Mouse (Mus musculus): ENCODE data around the gene Lcn5. TPM values are rescaled to one million over a fixed set of nuclear protein-coding genes. Genes with fewer than 3 reads are reported as not detected.
A peak's percentile ranks its signal among the peaks of the same experiment; 100 is the strongest.
"Not testable (repeated sequence)": the region's sequence is repeated elsewhere in the genome, so short reads cannot be mapped to it uniquely, and the experiment has no call there.

The Lcn5 gene
- polyA plus RNA-seq, 1 experiment from 2014 or later = not detected

DNA sequence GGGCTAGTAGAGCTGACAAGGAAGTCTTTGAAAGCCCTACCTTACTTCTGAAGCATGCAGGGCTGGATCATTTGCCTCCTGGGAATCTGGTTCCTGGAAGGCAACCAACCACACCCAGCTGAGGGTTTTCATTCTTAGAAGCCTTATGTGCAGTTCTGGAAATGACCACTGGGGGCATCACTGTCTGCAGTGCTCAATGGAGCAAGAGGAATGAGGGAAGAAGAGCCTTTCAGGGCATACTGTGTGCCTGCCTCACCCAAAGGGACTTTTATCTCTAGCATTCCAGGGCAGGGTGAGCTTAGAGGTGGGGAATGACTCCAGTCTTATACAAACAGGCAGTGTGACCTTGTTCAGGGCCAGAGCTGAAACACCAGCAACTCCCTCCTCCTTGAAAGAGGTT is 36.9 kb downstream of the Lcn5 start:
- no peaks in the 10 kb centered on the region for H3K4me1 ChIP-seq (replicated peaks)
- no peaks in the 10 kb centered on the region for H3K36me3 ChIP-seq
- no peak overlapping the region for H3K4me3 ChIP-seq
- DNase-seq (ENCODE audit: low spot score) = peak; percentile 61
- no peak overlapping the region for H3K27ac ChIP-seq
- H3K27me3 ChIP-seq (ENCODE audit: insufficient read depth, poor library complexity, severe bottlenecking) = no peaks in the 10 kb centered on the region
- H3K9me3 ChIP-seq = no peaks in the 10 kb centered on the region

DNA sequence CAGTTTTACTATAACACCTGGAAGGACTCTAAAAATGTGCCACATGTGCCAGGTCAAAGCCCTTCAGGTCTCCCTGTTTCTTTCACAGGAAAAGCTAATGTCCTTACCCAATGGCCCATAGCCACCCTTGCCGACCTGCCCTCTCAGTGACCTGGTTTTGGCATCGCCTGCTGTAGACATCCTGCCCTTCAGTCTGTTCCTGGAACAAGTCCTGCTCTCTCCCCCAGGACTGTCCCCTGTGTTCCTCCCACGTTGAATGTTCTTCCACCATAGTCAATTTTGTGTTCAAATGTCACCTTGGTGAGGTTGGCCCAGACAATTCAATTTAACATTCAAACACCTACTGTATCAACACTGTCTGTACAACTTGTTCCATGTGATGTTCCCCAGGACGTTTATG is 39.2 kb downstream of the Lcn5 start:
- Histone ChIP-seq H3K27me3 (ENCODE audit: insufficient read depth, poor library complexity, severe bottlenecking) (no peaks in the 10 kb centered on the region), H3K4me1 (replicated peaks) (no peaks in the 10 kb centered on the region), H3K27ac (no peak overlapping the region), H3K9me3 (no peaks in the 10 kb centered on the region), H3K36me3 (no peaks in the 10 kb centered on the region), H3K4me3 (no peak overlapping the region)
- no peak for DNase-seq (ENCODE audit: low spot score)
- WGBS = 67% methylated on average over 4 of the region's 4 CpGs

DNA sequence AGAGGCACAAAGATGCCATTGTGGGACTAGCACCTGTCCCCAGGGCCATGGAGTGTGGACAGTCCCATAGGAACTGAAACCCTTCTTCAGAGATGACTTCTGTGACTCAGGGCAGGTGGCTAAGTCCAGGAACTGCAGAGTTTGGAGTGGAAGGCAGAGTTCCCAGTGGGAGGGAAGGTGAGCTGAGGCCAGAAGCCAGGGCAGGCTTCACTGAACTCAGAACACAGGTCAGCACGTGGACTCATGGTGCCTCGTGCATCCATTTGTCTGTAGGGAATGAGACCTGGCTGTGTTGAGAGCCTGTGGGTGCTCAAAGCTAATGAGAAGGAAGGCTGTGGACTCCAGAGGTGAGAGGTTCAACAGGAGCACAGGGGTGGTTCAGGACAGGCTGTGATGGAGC is 40.9 kb downstream of the Lcn5 start:
- no peaks in the 10 kb centered on the region for H3K4me1 ChIP-seq (replicated peaks)
- no peaks in the 10 kb centered on the region for H3K27me3 ChIP-seq (ENCODE audit: insufficient read depth, poor library complexity, severe bottlenecking)
- H3K4me3 ChIP-seq = no peak overlapping the region
- WGBS = 80% methylated on average over 2 of the region's 2 CpGs
- H3K27ac ChIP-seq = no peak overlapping the region
- H3K9me3 ChIP-seq = no peaks in the 10 kb centered on the region
- H3K36me3 ChIP-seq = no peaks in the 10 kb centered on the region
- no peak for DNase-seq (ENCODE audit: low spot score)

GRCm38 (mm10) chr2:25699743-25700142 is 42.0 kb downstream of the Lcn5 start, which contains the start of gene Obp2a:
TSS of gene Obp2a (plus strand) at chr2:25700043.
- WGBS = 85% methylated on average over 3 of the region's 3 CpGs
- H3K4me1 ChIP-seq (replicated peaks); H3K27me3 ChIP-seq (ENCODE audit: insufficient read depth, poor library complexity, severe bottlenecking); H3K4me3 ChIP-seq; H3K9me3 ChIP-seq; H3K36me3 ChIP-seq; DNase-seq (ENCODE audit: low spot score); H3K27ac ChIP-seq: not testable (repeated sequence)

GRCm38 (mm10) chr2:25701001-25701400 is 43.2 kb downstream of the Lcn5 start:
- H3K27me3 ChIP-seq (ENCODE audit: insufficient read depth, poor library complexity, severe bottlenecking) = no peaks in the 10 kb centered on the region
- no peak overlapping the region for H3K27ac ChIP-seq
- H3K36me3 ChIP-seq = no peaks in the 10 kb centered on the region
- no peaks in the 10 kb centered on the region for H3K9me3 ChIP-seq
- H3K4me1 ChIP-seq (replicated peaks) = no peaks in the 10 kb centered on the region
- 90% methylated on average over 5 of the region's 5 CpGs for WGBS
- DNase-seq (ENCODE audit: low spot score) = no peak
- H3K4me3 ChIP-seq = no peak overlapping the region

- H3K4me1 ChIP-seq (replicated peaks) = peaks cover 19% of the 10 kb centered on the region
- 86% methylated on average over 4 of the region's 4 CpGs for WGBS
- H3K4me3 ChIP-seq = no peak overlapping the region
- H3K9me3 ChIP-seq = no peaks in the 10 kb centered on the region
- H3K27ac ChIP-seq = no peak overlapping the region
- DNase-seq (ENCODE audit: low spot score) = no peak
- H3K36me3 ChIP-seq = no peaks in the 10 kb centered on the region
- H3K27me3 ChIP-seq (ENCODE audit: insufficient read depth, poor library complexity, severe bottlenecking) = no peaks in the 10 kb centered on the region
Observed at GRCm38 (mm10) chr2:25703706-25704105, 46.0 kb downstream of the Lcn5 start.

DNA sequence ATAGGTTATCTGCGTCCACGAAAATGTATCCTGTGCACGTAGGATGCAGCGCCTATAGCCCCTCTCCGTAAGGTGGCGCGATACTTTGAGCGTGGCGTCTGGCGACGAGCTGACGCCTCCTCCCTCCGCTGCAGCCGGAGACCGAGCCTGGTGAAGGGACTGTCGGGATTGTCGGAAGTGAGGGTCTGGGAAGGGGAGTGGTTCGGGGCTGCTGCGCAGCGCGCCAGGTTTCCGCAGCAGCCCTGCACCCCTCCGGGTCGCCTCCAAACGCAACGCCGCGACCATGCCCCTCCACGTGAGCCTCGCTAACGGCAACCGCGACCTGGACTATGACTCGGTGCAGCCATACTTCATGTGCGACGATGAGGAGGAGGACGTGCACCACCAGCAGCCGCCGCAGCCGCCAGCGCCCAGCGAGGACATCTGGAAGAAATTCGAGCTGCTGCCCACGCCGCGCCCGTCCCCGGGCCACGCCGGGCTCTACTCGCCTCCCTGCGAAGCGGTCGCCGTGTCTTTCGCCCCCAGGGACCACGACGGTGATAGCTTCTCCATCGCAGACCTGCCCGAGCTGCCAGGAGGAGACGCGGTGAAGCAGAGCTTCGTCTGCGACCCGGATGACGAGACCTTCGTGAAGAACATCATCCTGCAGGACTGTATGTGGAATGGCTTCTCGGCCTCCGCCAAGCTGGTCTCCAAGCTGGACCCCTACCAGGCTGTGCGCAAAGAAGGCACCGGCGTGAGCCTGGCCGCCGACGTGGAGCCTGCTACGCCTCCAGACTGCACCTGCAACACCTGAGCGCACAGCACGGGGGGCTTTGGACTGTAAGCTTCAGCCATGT is 49.1 kb downstream of the Lcn5 start, which contains the start of gene Bmyc:
Gene Bmyc, plus strand, starts transcription at position 97 of the 839 bp plus-strand sequence.
- no peaks in the 10 kb centered on the region for H3K36me3 ChIP-seq
- H3K27ac ChIP-seq = peak within 1 kb of the TSS; percentile 90
- peaks cover 27% of the 10 kb centered on the region for H3K4me1 ChIP-seq (replicated peaks)
- H3K27me3 ChIP-seq (ENCODE audit: insufficient read depth, poor library complexity, severe bottlenecking) = no peaks in the 10 kb centered on the region
- no peaks in the 10 kb centered on the region for H3K9me3 ChIP-seq
- WGBS = under 1% methylated on average over 78 of the region's 78 CpGs
- H3K4me3 ChIP-seq = peak within 1 kb of the TSS; percentile 78
- peak; percentile 87 for DNase-seq (ENCODE audit: low spot score)

DNA sequence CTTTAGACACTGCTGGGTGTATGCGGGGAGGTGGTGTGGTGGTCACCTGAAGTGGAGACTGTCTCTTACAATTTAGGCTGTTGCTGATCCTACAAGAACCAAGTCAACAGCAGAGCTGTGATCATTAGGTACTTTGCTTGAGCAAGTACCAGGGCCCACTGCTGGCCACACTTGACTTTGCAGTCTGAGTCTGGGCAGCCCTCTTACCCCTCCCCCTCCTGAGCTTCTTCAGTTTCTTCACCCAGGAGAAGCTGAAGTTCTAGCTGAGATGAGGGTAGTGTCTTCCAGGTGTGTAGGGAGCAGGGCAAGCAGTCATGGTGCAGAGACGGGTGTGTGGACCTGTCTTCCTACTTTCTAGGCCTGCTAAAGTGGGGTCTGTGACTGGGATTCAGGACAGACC is 50.4 kb downstream of the Lcn5 start:
- DNase-seq (ENCODE audit: low spot score) = peak; percentile 25
- no peak overlapping the region for H3K27ac ChIP-seq
- no peaks in the 10 kb centered on the region for H3K27me3 ChIP-seq (ENCODE audit: insufficient read depth, poor library complexity, severe bottlenecking)
- H3K9me3 ChIP-seq = no peaks in the 10 kb centered on the region
- WGBS = 82% methylated on average over 2 of the region's 2 CpGs
- peak overlapping the region; percentile 78; the same call in 1 of the 2 replicates for H3K4me3 ChIP-seq
- H3K36me3 ChIP-seq = no peaks in the 10 kb centered on the region
- peaks cover 28% of the 10 kb centered on the region for H3K4me1 ChIP-seq (replicated peaks)

DNA sequence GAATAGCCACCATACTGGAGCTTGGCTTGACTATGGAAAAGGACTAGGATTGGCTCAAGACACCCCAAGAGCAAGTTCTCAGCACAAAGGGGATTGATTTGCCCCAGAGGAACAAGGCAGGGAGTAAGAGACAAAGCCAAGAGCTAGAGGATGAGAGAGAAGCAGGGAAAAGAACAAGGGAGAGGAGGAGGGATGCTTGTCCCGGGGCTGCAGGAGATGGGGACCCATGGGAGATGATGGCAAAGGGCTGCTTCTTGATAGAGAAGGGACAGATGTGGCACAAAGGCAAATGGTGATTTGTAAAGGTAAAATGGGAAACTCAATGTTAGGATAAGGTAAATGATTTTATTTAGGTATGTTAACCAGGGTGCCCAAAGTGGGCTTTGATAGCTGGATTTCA is 51.3 kb downstream of the Lcn5 start:
- not testable (repeated sequence) for DNase-seq (ENCODE audit: low spot score); H3K27me3 ChIP-seq (ENCODE audit: insufficient read depth, poor library complexity, severe bottlenecking); H3K36me3 ChIP-seq; H3K4me3 ChIP-seq; H3K9me3 ChIP-seq; H3K27ac ChIP-seq
- peaks cover 28% of the 10 kb centered on the region for H3K4me1 ChIP-seq (replicated peaks)
- 91% methylated on average over 1 of the region's 1 CpGs for WGBS

GRCm38 (mm10) chr2:25709791-25710190 is 52.0 kb downstream of the Lcn5 start:
- H3K27me3 ChIP-seq (ENCODE audit: insufficient read depth, poor library complexity, severe bottlenecking); H3K9me3 ChIP-seq; DNase-seq (ENCODE audit: low spot score); H3K27ac ChIP-seq; H3K36me3 ChIP-seq; H3K4me3 ChIP-seq: not testable (repeated sequence)
- WGBS = 84% methylated on average over 2 of the region's 2 CpGs
- H3K4me1 ChIP-seq (replicated peaks) = peaks cover 28% of the 10 kb centered on the region

Other genes with a start within 250 kb of the Lcn5 start
- gene Fut7, start 234.7 kb upstream of the Lcn5 start, polyA plus RNA-seq (2016; fragmentation: Nextera tagmentation; extraction: Ambion mirVana) = not detected in 2 replicates
- 5.7 and 5.9 TPM in 2 replicates for gene Abca2, start 229.2 kb upstream of the Lcn5 start, polyA plus RNA-seq (2016; fragmentation: Nextera tagmentation; extraction: Ambion mirVana)
- 0.90 and 1.2 TPM in 2 replicates for gene Clic3, start 201.1 kb upstream of the Lcn5 start, polyA plus RNA-seq (2016; fragmentation: Nextera tagmentation; extraction: Ambion mirVana)
- gene Paxx, start 196.9 kb upstream of the Lcn5 start, polyA plus RNA-seq (2016; fragmentation: Nextera tagmentation; extraction: Ambion mirVana) = 17.0 and 31.3 TPM in 2 replicates
- 0.49 and 1.7 TPM in 2 replicates for gene Ptgds, start 187.9 kb upstream of the Lcn5 start, polyA plus RNA-seq (2016; fragmentation: Nextera tagmentation; extraction: Ambion mirVana)
- gene Lcn12, start 164.0 kb upstream of the Lcn5 start, polyA plus RNA-seq (2016; fragmentation: Nextera tagmentation; extraction: Ambion mirVana) = not detected in 2 replicates
- 88.3 and 109 TPM in 2 replicates for gene Fbxw5, start 157.2 kb upstream of the Lcn5 start, polyA plus RNA-seq (2016; fragmentation: Nextera tagmentation; extraction: Ambion mirVana)
- 5.8 and 6.0 TPM in 2 replicates for gene C8g, start 156.2 kb upstream of the Lcn5 start, polyA plus RNA-seq (2016; fragmentation: Nextera tagmentation; extraction: Ambion mirVana)
- gene Traf2, start 111.0 kb upstream of the Lcn5 start, polyA plus RNA-seq (2016; fragmentation: Nextera tagmentation; extraction: Ambion mirVana) = 38.2 and 40.1 TPM in 2 replicates
- 376 and 388 TPM in 2 replicates for gene Edf1, start 100.1 kb upstream of the Lcn5 start, polyA plus RNA-seq (2016; fragmentation: Nextera tagmentation; extraction: Ambion mirVana)
- gene Mamdc4, start 83.1 kb upstream of the Lcn5 start, polyA plus RNA-seq (2016; fragmentation: Nextera tagmentation; extraction: Ambion mirVana) = 1.4 and 3.8 TPM in 2 replicates
- gene Phpt1, start 82.7 kb upstream of the Lcn5 start, polyA plus RNA-seq (2016; fragmentation: Nextera tagmentation; extraction: Ambion mirVana) = 163 and 189 TPM in 2 replicates
- 0.05 and 0.44 TPM in 2 replicates for gene Ajm1, start 76.2 kb upstream of the Lcn5 start, polyA plus RNA-seq (2016; fragmentation: Nextera tagmentation; extraction: Ambion mirVana)
- gene Rabl6, start 49.4 kb upstream of the Lcn5 start, polyA plus RNA-seq (2016; fragmentation: Nextera tagmentation; extraction: Ambion mirVana) = 75.5 and 80.0 TPM in 2 replicates
- gene Ccdc183, start 40.3 kb upstream of the Lcn5 start, polyA plus RNA-seq (2016; fragmentation: Nextera tagmentation; extraction: Ambion mirVana) = 0.17 and 0.18 TPM in 2 replicates
- gene Tmem141, start 35.9 kb upstream of the Lcn5 start, polyA plus RNA-seq (2016; fragmentation: Nextera tagmentation; extraction: Ambion mirVana) = 17.4 and 18.3 TPM in 2 replicates
- gene Fcna, start 29.9 kb upstream of the Lcn5 start, polyA plus RNA-seq (2016; fragmentation: Nextera tagmentation; extraction: Ambion mirVana) = 1.00 and 1.2 TPM in 2 replicates
- not detected in 2 replicates for gene Lcn8, start 4.8 kb upstream of the Lcn5 start, polyA plus RNA-seq (2016; fragmentation: Nextera tagmentation; extraction: Ambion mirVana)
- not detected in 2 replicates for gene Lcn6, start 18.8 kb downstream of the Lcn5 start, polyA plus RNA-seq (2016; fragmentation: Nextera tagmentation; extraction: Ambion mirVana)
- gene Lcn10, start 24.8 kb downstream of the Lcn5 start, polyA plus RNA-seq (2016; fragmentation: Nextera tagmentation; extraction: Ambion mirVana) = not detected in 2 replicates
- gene Obp2a, start 42.1 kb downstream of the Lcn5 start, polyA plus RNA-seq (2016; fragmentation: Nextera tagmentation; extraction: Ambion mirVana) = not detected in 2 replicates
- gene Bmyc, start 48.8 kb downstream of the Lcn5 start, polyA plus RNA-seq (2016; fragmentation: Nextera tagmentation; extraction: Ambion mirVana) = 77.9 and 86.1 TPM in 2 replicates
- gene Obp2b, start 79.1 kb downstream of the Lcn5 start, polyA plus RNA-seq (2016; fragmentation: Nextera tagmentation; extraction: Ambion mirVana) = not detected in 2 replicates
- gene Lcn3, start 107.6 kb downstream of the Lcn5 start, polyA plus RNA-seq (2016; fragmentation: Nextera tagmentation; extraction: Ambion mirVana) = not detected in 2 replicates
- not detected in 2 replicates for gene Lcn11, start 119.1 kb downstream of the Lcn5 start, polyA plus RNA-seq (2016; fragmentation: Nextera tagmentation; extraction: Ambion mirVana)
- gene Gm13539, start 124.3 kb downstream of the Lcn5 start, polyA plus RNA-seq (2016; fragmentation: Nextera tagmentation; extraction: Ambion mirVana) = not detected in 2 replicates
- gene Glt6d1, start 157.9 kb downstream of the Lcn5 start, polyA plus RNA-seq (2016; fragmentation: Nextera tagmentation; extraction: Ambion mirVana) = not detected in 2 replicates
- gene Lcn9, start 165.2 kb downstream of the Lcn5 start, polyA plus RNA-seq (2016; fragmentation: Nextera tagmentation; extraction: Ambion mirVana) = not detected in 2 replicates
- not detected in 2 replicates for gene Sohlh1, start 189.3 kb downstream of the Lcn5 start, polyA plus RNA-seq (2016; fragmentation: Nextera tagmentation; extraction: Ambion mirVana)
- gene Kcnt1, start 205.8 kb downstream of the Lcn5 start, polyA plus RNA-seq (2016; fragmentation: Nextera tagmentation; extraction: Ambion mirVana) = 0.45 and 1.0 TPM in 2 replicates

Measured in hindbrain, embryonic 10.5 days (tissue).